Mouse (Mus musculus): Measurements from ENCODE around the gene Gm47996. TPM values are rescaled to one million over a fixed set of nuclear protein-coding genes. Genes with fewer than 3 reads are reported as not detected.

The Gm47996 gene
- polyA plus RNA-seq, 1 experiment from 2014 or later, result not detected

DNA sequence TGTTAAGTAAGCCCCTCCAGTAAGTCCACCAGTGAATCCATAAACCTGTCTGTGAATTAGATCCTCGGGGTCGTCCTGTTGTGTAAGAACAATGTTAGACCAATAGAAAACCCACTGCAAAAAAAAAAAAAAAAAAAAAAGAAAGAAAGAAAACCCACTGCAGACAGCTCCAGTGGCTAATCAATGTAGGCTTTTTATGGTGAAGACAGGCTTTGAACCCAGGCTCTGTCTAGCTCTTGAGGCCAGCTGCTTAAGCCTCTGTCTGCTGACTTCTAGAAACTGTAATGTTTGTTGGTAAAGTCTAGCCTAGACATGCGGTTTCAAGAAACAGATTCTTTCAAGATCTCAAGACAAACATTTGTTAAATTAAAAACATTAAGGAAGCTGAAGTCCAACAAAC is 40.2 kb downstream of the Gm47996 start:
- Histone ChIP-seq H3K9me3 (replicated peaks; ENCODE audit: control insufficient read depth, low read length) (no peaks in the 10 kb centered on the region), H3K27me3 (ENCODE audit: control insufficient read depth, insufficient read depth, low read length) (no peaks in the 10 kb centered on the region), H3K4me1 (ENCODE audit: control insufficient read depth, insufficient read depth, low read length) (no peaks in the 10 kb centered on the region; the same call in 1 of the 2 replicates), H3K27ac (ENCODE audit: low read length) (no peak overlapping the region), H3K4me2 (ENCODE audit: low read depth, low read length) (no peak overlapping the region), H3K9ac (ENCODE audit: low read length) (no peak overlapping the region), H3K36me3 (ENCODE audit: control insufficient read depth, insufficient read depth) (no peaks in the 10 kb centered on the region), H3K4me3 (ENCODE audit: low read length) (no peak overlapping the region)
- WGBS, result 90% methylated on average over 3 of the region's 3 CpGs
- no peak for ATAC-seq (replicated peaks; ENCODE audit: extremely low read depth, insufficient read depth, low FRiP score)

DNA sequence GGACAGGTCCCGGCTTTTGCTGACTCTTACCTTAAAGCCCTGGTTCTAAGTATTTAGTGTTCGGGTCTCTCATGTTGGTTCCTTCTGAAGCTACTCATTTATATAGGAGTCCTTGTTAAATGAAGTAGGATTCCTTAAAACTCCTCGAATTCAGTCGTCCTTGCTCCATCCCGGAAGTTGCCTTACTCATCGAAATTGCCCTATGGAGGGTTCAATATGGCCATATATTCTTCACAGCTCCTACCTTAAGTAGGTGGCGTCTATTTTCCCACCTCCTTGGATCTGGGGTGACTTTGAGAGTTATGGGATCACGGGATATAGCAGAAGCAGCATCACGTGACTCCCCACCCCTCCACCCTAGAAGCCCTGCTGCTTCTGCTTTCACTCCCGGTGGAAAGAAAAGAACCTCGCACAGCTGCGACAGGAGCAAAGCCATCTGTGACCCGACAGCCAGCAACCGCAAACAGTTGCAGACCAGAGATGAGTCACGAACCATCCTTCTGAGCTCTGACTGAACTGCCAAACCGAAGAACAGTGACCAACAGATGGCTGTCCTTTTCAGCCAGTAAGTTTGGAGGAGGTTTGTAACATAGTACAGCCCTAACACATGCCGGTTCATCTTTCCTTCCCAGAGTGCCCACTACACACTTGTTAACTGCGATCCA is 40.7 kb downstream of the Gm47996 start:
- H3K4me3 ChIP-seq (ENCODE audit: low read length), result peak overlapping the region; percentile 23
- WGBS, result 48% methylated on average over 18 of the region's 18 CpGs
- no peaks in the 10 kb centered on the region for H3K9me3 ChIP-seq (replicated peaks; ENCODE audit: control insufficient read depth, low read length)
- H3K4me2 ChIP-seq (ENCODE audit: low read depth, low read length), result peak overlapping the region; percentile 51
- H3K4me1 ChIP-seq (ENCODE audit: control insufficient read depth, insufficient read depth, low read length), result no peaks in the 10 kb centered on the region; the same call in 1 of the 2 replicates
- 0 out of 2 replicates have a peak overlapping the region, but pooled peaks have one; percentile 26 for H3K9ac ChIP-seq (ENCODE audit: low read length)
- H3K27me3 ChIP-seq (ENCODE audit: control insufficient read depth, insufficient read depth, low read length), result no peaks in the 10 kb centered on the region
- peak overlapping the region; percentile 65 for H3K27ac ChIP-seq (ENCODE audit: low read length)
- H3K36me3 ChIP-seq (ENCODE audit: control insufficient read depth, insufficient read depth), result no peaks in the 10 kb centered on the region
- ATAC-seq (replicated peaks; ENCODE audit: extremely low read depth, insufficient read depth, low FRiP score), result peak; percentile 71

DNA sequence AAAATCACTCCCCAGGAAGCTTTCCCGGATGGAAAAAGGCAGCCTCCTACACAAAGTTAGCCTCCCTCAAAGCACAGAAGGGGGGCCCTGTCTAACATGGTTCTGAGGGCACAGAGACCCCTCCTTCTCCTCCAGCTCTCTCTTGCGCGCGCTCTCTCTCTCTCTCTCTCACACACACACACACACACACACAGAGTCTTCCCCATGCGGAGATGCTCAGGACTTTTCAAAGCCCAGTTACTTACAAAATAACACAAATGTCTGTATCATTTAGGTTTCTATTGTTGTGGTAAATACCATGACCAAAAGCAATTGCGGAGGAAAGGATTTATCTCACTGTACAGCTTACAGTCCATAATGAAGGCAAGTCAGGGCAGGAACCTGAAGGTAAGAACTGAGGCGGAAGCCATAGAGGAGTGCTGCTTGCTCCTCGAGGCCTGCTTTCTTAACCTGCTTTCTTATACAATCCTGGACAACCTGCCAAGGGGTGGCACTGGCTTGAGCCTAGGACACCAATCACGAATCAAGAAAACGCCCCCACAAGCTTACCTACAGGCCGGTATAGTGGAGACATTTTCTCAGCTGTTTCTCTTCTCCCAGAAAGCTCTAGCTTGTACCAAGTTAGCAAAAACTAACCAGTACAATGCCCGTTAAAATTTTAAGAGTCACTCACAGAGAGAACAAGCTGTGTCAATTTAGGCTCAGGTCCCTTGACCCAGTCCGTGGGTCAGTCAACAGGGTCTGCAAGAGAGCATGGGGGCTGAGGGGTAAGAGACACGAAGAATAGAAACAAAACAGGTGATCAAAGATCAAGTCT is 41.5 kb downstream of the Gm47996 start:
- 0 out of 2 replicates have a peak overlapping the region, but pooled peaks have one; percentile 26 for H3K9ac ChIP-seq (ENCODE audit: low read length)
- H3K9me3 ChIP-seq (replicated peaks; ENCODE audit: control insufficient read depth, low read length), result no peaks in the 10 kb centered on the region
- peak overlapping the region; percentile 65 for H3K27ac ChIP-seq (ENCODE audit: low read length)
- no peaks in the 10 kb centered on the region for H3K27me3 ChIP-seq (ENCODE audit: control insufficient read depth, insufficient read depth, low read length)
- peak; percentile 52; the same call in 1 of the 2 replicates for ATAC-seq (replicated peaks; ENCODE audit: extremely low read depth, insufficient read depth, low FRiP score)
- H3K4me1 ChIP-seq (ENCODE audit: control insufficient read depth, insufficient read depth, low read length), result no peaks in the 10 kb centered on the region; the same call in 1 of the 2 replicates
- H3K36me3 ChIP-seq (ENCODE audit: control insufficient read depth, insufficient read depth), result no peaks in the 10 kb centered on the region
- 75% methylated on average over 14 of the region's 14 CpGs for WGBS
- peak overlapping the region; percentile 51 for H3K4me2 ChIP-seq (ENCODE audit: low read depth, low read length)
- peak overlapping the region; percentile 23 for H3K4me3 ChIP-seq (ENCODE audit: low read length)

DNA sequence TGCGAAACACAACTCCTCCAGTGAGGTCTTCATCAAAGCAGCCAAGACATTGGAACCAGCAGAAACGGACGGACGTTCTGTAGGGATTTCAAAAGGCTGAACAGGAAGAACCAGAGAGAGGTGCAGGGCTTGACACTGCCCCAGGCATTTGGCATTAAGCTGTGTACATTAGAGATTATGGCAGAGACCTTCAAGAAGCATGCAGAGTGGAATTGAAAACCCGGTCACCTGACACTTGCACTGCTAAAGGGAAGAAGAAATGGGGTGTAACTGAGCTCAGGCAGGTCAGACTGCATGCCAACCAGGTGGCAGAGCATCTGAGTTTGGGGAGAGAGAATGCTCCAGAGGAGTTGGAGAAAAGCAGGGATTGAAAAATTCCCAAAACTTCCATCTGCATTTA is 45.5 kb downstream of the Gm47996 start:
- Histone ChIP-seq H3K36me3 (ENCODE audit: control insufficient read depth, insufficient read depth) (no peaks in the 10 kb centered on the region), H3K9ac (ENCODE audit: low read length) (no peak overlapping the region), H3K27me3 (ENCODE audit: control insufficient read depth, insufficient read depth, low read length) (no peaks in the 10 kb centered on the region), H3K27ac (ENCODE audit: low read length) (no peak overlapping the region), H3K4me2 (ENCODE audit: low read depth, low read length) (no peak overlapping the region), H3K4me3 (ENCODE audit: low read length) (no peak overlapping the region), H3K4me1 (ENCODE audit: control insufficient read depth, insufficient read depth, low read length) (no peaks in the 10 kb centered on the region; the same call in 1 of the 2 replicates), H3K9me3 (replicated peaks; ENCODE audit: control insufficient read depth, low read length) (no peaks in the 10 kb centered on the region)
- ATAC-seq (replicated peaks; ENCODE audit: extremely low read depth, insufficient read depth, low FRiP score), result no peak
- WGBS, result 81% methylated on average over 5 of the region's 5 CpGs

DNA sequence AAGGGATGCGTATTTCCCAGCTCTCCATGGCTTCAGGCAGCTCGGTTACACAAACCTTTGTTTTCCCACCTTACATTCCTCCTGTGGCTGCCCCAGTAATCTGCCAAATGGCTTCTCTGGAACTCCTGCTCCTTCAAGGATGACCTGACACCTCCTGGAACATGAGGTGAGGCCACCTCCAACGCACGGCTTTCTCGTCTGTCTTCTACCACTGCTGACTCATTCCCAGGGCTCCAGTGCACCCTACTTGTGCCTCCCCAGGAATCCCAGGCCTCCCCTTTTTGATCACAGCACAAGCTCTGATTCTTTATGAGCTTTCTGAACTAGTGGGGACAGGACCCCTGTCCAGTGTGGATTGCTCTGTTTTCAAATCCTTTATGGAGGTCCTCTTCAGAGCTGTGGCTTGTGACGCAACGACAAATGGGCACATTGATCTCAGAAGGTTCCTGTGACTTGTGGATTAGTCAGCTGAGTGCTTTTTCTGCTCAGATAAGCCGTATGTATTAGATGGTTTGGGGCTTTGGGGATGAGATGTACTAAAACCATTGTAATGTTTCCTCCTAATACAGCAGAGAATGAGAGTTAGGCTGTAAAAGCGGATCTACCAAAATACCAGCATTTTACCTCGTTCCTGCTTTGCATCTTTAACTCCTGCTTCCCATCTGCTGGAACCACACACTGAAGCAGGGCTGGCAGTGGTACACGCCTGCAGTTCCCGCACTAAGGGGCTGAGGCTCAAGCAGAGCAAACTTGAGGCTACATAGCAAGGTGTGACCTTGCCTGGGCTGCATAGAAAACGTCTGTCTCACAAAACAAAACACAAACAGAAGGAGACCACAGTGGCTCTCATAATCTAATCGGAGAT is 48.4 kb downstream of the Gm47996 start:
- H3K9ac ChIP-seq (ENCODE audit: low read length), result no peak overlapping the region

DNA sequence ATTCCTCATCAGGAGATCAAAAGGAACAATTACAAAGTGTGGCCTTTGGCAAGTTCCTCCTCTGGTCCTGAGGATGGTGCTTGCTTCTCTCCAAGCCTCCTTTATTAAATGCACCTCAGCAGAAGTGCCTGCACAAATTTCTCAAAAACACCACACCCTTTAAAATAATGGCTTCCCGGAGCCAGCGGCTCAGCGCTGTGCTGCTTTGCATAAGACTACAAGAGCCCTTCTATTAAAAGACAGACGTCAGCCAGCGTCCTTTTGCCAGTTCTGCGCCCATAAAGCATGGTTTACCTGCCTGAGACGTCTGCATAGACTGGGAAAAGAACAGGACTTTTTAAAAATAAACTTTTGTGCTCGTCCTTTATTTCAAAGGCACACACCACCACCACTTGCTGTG is 49.1 kb downstream of the Gm47996 start:
- WGBS, result 63% methylated on average over 8 of the region's 8 CpGs

More for the DNA sequence above, 48.4 kb downstream of the Gm47996 start:
- H3K9me3 ChIP-seq (replicated peaks; ENCODE audit: control insufficient read depth, low read length), result no peaks in the 10 kb centered on the region
- no peaks in the 10 kb centered on the region; the same call in 1 of the 2 replicates for H3K4me1 ChIP-seq (ENCODE audit: control insufficient read depth, insufficient read depth, low read length)
- WGBS, result 62% methylated on average over 14 of the region's 14 CpGs
- H3K4me2 ChIP-seq (ENCODE audit: low read depth, low read length), result no peak overlapping the region
- no peaks in the 10 kb centered on the region for H3K27me3 ChIP-seq (ENCODE audit: control insufficient read depth, insufficient read depth, low read length)
- H3K36me3 ChIP-seq (ENCODE audit: control insufficient read depth, insufficient read depth), result no peaks in the 10 kb centered on the region
- ATAC-seq (replicated peaks; ENCODE audit: extremely low read depth, insufficient read depth, low FRiP score), result no peak
- no peak overlapping the region for H3K4me3 ChIP-seq (ENCODE audit: low read length)
- no peak overlapping the region for H3K27ac ChIP-seq (ENCODE audit: low read length)

More for the DNA sequence above, 49.1 kb downstream of the Gm47996 start:
- ATAC-seq (replicated peaks; ENCODE audit: extremely low read depth, insufficient read depth, low FRiP score), result no peak
- Histone ChIP-seq H3K9ac (ENCODE audit: low read length) (no peak overlapping the region), H3K4me1 (ENCODE audit: control insufficient read depth, insufficient read depth, low read length) (no peaks in the 10 kb centered on the region; the same call in 1 of the 2 replicates), H3K9me3 (replicated peaks; ENCODE audit: control insufficient read depth, low read length) (no peaks in the 10 kb centered on the region), H3K27me3 (ENCODE audit: control insufficient read depth, insufficient read depth, low read length) (no peaks in the 10 kb centered on the region), H3K27ac (ENCODE audit: low read length) (no peak overlapping the region), H3K4me2 (ENCODE audit: low read depth, low read length) (no peak overlapping the region), H3K36me3 (ENCODE audit: control insufficient read depth, insufficient read depth) (no peaks in the 10 kb centered on the region), H3K4me3 (ENCODE audit: low read length) (no peak overlapping the region)

Other genes with a start within 250 kb of the Gm47996 start
- gene Hmcn1, start 216.7 kb upstream of the Gm47996 start, polyA plus RNA-seq (2015; fragmentation: Nextera tagmentation; extraction: Ambion mirVana), result 18.1 and 20.7 TPM in 2 replicates
- gene Gm47985, start 27.6 kb upstream of the Gm47996 start, polyA plus RNA-seq (2015; fragmentation: Nextera tagmentation; extraction: Ambion mirVana), result 0.14 and 0.28 TPM in 2 replicates
- not detected in 2 replicates for gene Gm8947, start 17.8 kb upstream of the Gm47996 start, polyA plus RNA-seq (2015; fragmentation: Nextera tagmentation; extraction: Ambion mirVana)
- gene Gm47995, start 11.7 kb upstream of the Gm47996 start, polyA plus RNA-seq (2015; fragmentation: Nextera tagmentation; extraction: Ambion mirVana), result not detected in 2 replicates
- gene 3110040M04Rik, start 6.0 kb upstream of the Gm47996 start, polyA plus RNA-seq (2015; fragmentation: Nextera tagmentation; extraction: Ambion mirVana), result not detected in 2 replicates
- gene Ivns1abp, start 134.3 kb downstream of the Gm47996 start, polyA plus RNA-seq (2015; fragmentation: Nextera tagmentation; extraction: Ambion mirVana), result 360 and 367 TPM in 2 replicates
- gene Swt1, start 218.3 kb downstream of the Gm47996 start, polyA plus RNA-seq (2015; fragmentation: Nextera tagmentation; extraction: Ambion mirVana), result 13.4 and 14.6 TPM in 2 replicates
- 41.2 and 45.6 TPM in 2 replicates for gene Trmt1l, start 218.4 kb downstream of the Gm47996 start, polyA plus RNA-seq (2015; fragmentation: Nextera tagmentation; extraction: Ambion mirVana)

All from heart, embryonic 16.5 days (tissue).